Mouse (Mus musculus) myocyte (in vitro differentiated cells): Measurements from ENCODE around the gene Ankrd39.

Experiments used
- CEBPB ChIP-seq: IDR thresholded peaks from 2 replicates; pipeline ENCODE4 v1.6.1; 2011; ENCODE audit warnings: mild to moderate bottlenecking, moderate library complexity; ENCODE audit not compliant: poor library complexity, insufficient read depth, severe bottlenecking
- E2F4 ChIP-seq: IDR thresholded peaks from one replicate; pipeline ENCODE4 v1.6.1; 2011; ENCODE audit warnings: mild to moderate bottlenecking, control low read depth, moderate library complexity; ENCODE audit not compliant: insufficient read depth
- MAX ChIP-seq: IDR thresholded peaks from one replicate; pipeline ENCODE4 v1.6.1; 2011; ENCODE audit warnings: low read depth, mild to moderate bottlenecking, control low read depth
- MYOD1 ChIP-seq, 3 experiments: IDR thresholded peaks; one replicate each; pipeline ENCODE4 v1.6.1; 2011; ENCODE audit warnings: control low read depth in 2 of 3, low read depth in 2 of 3, mild to moderate bottlenecking in 2 of 3, moderate library complexity in 1 of 3; ENCODE audit not compliant: insufficient read length in 2 of 3, control insufficient read depth in 1 of 3
- MYOG ChIP-seq, 3 experiments: IDR thresholded peaks; one replicate each; pipeline ENCODE4 v1.6.1; 2011; ENCODE audit warnings: control low read depth in 2 of 3, low read depth in 2 of 3, mild to moderate bottlenecking in 2 of 3; ENCODE audit not compliant: insufficient read length in 2 of 3, control insufficient read depth in 1 of 3, insufficient read depth in 1 of 3
- POLR2A ChIP-seq: IDR thresholded peaks from one replicate; pipeline ENCODE4 v1.6.1; 2011; ENCODE audit warnings: low read depth, mild to moderate bottlenecking, control low read depth, moderate library complexity; ENCODE audit not compliant: insufficient read length
- POLR2AphosphoS2 ChIP-seq: IDR thresholded peaks from one replicate; pipeline ENCODE4 v1.6.1; 2011; ENCODE audit warnings: low read depth, control low read depth; ENCODE audit not compliant: insufficient read length
- SRF ChIP-seq: IDR thresholded peaks from one replicate; pipeline ENCODE4 v1.6.1; 2011; ENCODE audit warnings: low read depth; ENCODE audit not compliant: control insufficient read depth, insufficient read length
- TCF12 ChIP-seq: IDR thresholded peaks from one replicate; pipeline ENCODE4 v1.6.1; 2011; ENCODE audit warnings: mild to moderate bottlenecking, control low read depth; ENCODE audit not compliant: poor library complexity, insufficient read depth, severe bottlenecking
- USF1 ChIP-seq: IDR thresholded peaks from one replicate; pipeline ENCODE4 v1.6.1; 2011; ENCODE audit warnings: low read depth, mild to moderate bottlenecking, control low read depth, moderate library complexity

- no peak for TF ChIP-seq E2F4
- no peak for TF ChIP-seq TCF12
- TF ChIP-seq POLR2A = no peak
- TF ChIP-seq SRF = no peak
- no peak for TF ChIP-seq CEBPB
- no peak for TF ChIP-seq POLR2AphosphoS2
- TF ChIP-seq USF1 = no peak
- TF ChIP-seq MYOG (IDR thresholded peaks at IDR 0.05; ENCODE audit: control insufficient read depth in 1 of 3, insufficient read depth in 1 of 3, insufficient read length in 2 of 3, low read depth in 2 of 3) = no peak
- TF ChIP-seq MAX = no peak
- TF ChIP-seq MYOD1 (IDR thresholded peaks at IDR 0.05; ENCODE audit: control insufficient read depth in 1 of 3, insufficient read length in 2 of 3, low read depth in 2 of 3) = peak in 1 of 3 experiments; percentile 5
Measured at GRCm38 (mm10) chr1:36568776-36569175, 21.5 kb upstream of the Ankrd39 start.
